Mouse (Mus musculus) left cerebral cortex, postnatal 4 days (tissue): Measurements from ENCODE around the gene Kif5a. TPM values are rescaled to one million over a fixed set of nuclear protein-coding genes. Genes with fewer than 3 reads are reported as not detected.

Experiments
- DNase-seq: peaks from one replicate; pipeline ENCODE4 v3.0.0-alpha.2; 2022
- intact Hi-C: fragments of 180-260 bp; cut with DNase I; formaldehyde crosslinking; loops from one replicate; pipeline ENCODE4 v1.15.1; 2025
- total RNA-seq, 2 experiments: library from RNA; stranded (reverse); gene quantifications; 2 replicates each; pipeline ENCODE4 v1.2.3; 2021

Kif5a gene
- total RNA-seq, 2 experiments from 2014 or later = 291 to 312 TPM

GRCm38 (mm10) chr10:127289573-127290191 is 26.5 kb upstream of the Kif5a start:
- peak; percentile 91 for DNase-seq
- intact Hi-C loops = no loop called here

GRCm38 (mm10) chr10:127288800-127289572 is 25.8 kb upstream of the Kif5a start, which contains the start of gene Mbd6:
Gene Mbd6, minus strand, starts transcription at chr10:127289018.
- intact Hi-C loops = no loop called here
- peak; percentile 91 for DNase-seq

GRCm38 (mm10) chr10:127288328-127288799 is 25.2 kb upstream of the Kif5a start:
- intact Hi-C loops = no loop called here
- peak; percentile 61 for DNase-seq

GRCm38 (mm10) chr10:127287936-127288293 is 24.8 kb upstream of the Kif5a start:
- intact Hi-C loops = no loop called here
- DNase-seq = no peak

GRCm38 (mm10) chr10:127287271-127287935 is 24.3 kb upstream of the Kif5a start:
- intact Hi-C loops = no loop called here
- DNase-seq = no peak

GRCm38 (mm10) chr10:127286730-127287129 is 23.6 kb upstream of the Kif5a start:
- intact Hi-C loops = no loop called here
- DNase-seq = no peak

GRCm38 (mm10) chr10:127286194-127286593 is 23.0 kb upstream of the Kif5a start:
- intact Hi-C loops = no loop called here

GRCm38 (mm10) chr10:127285644-127286043 is 22.5 kb upstream of the Kif5a start:
- intact Hi-C loops = no loop called here
- no peak for DNase-seq

More at GRCm38 (mm10) chr10:127286194-127286593, 23.0 kb upstream of the Kif5a start:
- no peak for DNase-seq

GRCm38 (mm10) chr10:127284724-127285500 is 21.8 kb upstream of the Kif5a start:
- DNase-seq = no peak

GRCm38 (mm10) chr10:127284105-127284622 is 21.0 kb upstream of the Kif5a start:
- intact Hi-C loops = no loop called here
- no peak for DNase-seq

More at GRCm38 (mm10) chr10:127284724-127285500, 21.8 kb upstream of the Kif5a start:
- intact Hi-C loops = no loop called here

GRCm38 (mm10) chr10:127282620-127283215 is 19.6 kb upstream of the Kif5a start:
- intact Hi-C loops = no loop called here
- no peak for DNase-seq

GRCm38 (mm10) chr10:127281316-127281715 is 18.2 kb upstream of the Kif5a start:
- DNase-seq = no peak
- intact Hi-C loops = no loop called here

- DNase-seq = no peak
- intact Hi-C loops = no loop called here
These were observed 16.6 kb upstream of the Kif5a start for GRCm38 (mm10) chr10:127279730-127280129.

- DNase-seq = no peak
- intact Hi-C loops = no loop called here
These were observed 11.3 kb upstream of the Kif5a start for GRCm38 (mm10) chr10:127274261-127275022.

- intact Hi-C loops = no loop called here
These were observed 9.2 kb upstream of the Kif5a start for GRCm38 (mm10) chr10:127272371-127272770.

GRCm38 (mm10) chr10:127269884-127270283 is 6.7 kb upstream of the Kif5a start:
- no peak for DNase-seq
- intact Hi-C loops = no loop called here

More at GRCm38 (mm10) chr10:127272371-127272770, 9.2 kb upstream of the Kif5a start:
- DNase-seq = no peak

- intact Hi-C loops = no loop called here
- DNase-seq = no peak
These were observed 5.9 kb upstream of the Kif5a start for GRCm38 (mm10) chr10:127269036-127269435.

GRCm38 (mm10) chr10:127268401-127268800 is 5.3 kb upstream of the Kif5a start:
- intact Hi-C loops = no loop called here

GRCm38 (mm10) chr10:127267318-127267717 is 4.2 kb upstream of the Kif5a start:
- no peak for DNase-seq
- intact Hi-C loops = no loop called here

More at GRCm38 (mm10) chr10:127268401-127268800, 5.3 kb upstream of the Kif5a start:
- DNase-seq = no peak
